Mouse (Mus musculus) thymus, postnatal 10 days (tissue): ENCODE results near the gene Lpar5.

Experiments
- DNase-seq, 2 experiments: peaks; one replicate each; pipeline ENCODE4 v3.0.0; 2021; ENCODE audit warnings: low spot score in 2 of 2

Lpar5 gene

DNA sequence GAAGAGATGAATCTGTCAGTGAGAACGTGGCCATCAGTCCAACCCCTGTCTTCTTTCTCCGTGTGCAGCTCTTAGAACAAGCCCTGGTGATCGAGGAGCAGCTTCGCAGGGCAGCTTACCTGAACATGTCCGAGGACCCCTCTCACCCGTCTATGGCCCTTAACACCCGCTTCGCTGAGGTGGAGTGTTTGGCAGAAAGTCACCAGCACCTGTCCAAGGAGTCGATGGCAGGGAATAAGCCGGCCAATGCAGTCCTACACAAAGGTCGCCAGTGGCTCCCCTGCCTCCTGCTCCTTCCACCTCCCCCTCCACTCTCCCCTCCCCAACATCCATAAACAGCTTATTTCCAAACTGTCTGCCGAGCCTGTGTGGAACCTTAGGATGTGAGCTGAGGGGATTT lies 61.0 kb downstream of the Lpar5 start:
- DNase-seq = no peak

DNA sequence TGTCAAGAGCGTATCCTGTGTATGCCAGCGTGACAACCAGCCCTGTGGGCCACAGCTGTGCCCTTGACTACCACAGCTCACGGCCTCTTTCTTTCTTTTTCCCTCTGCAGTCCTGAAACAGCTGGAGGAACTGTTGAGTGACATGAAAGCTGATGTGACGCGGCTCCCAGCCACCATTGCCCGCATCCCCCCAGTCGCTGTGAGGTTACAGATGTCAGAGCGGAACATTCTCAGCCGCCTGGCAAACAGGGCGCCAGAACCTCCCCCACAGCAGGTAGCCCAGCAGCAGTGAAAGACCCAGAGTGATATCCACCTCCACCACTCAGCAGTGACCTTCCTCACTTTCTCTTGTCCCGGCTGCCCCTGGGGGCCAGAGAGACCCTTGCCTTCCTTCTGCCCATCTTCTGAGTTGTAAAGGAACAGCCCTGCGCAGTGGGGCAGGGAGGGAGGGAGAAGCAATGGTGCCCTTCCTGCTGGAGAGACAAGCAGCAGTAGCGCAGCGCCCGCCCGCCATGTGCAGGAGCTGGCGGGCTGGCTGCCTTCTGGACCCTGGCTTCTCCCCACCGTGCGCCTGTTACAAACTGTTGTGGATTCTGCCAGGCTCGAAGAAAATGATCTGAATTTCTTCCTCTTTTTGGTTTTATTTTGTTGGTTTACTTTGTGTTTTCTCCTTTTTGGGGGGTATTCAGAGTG lies 62.1 kb downstream of the Lpar5 start:
- no peak for DNase-seq

DNA sequence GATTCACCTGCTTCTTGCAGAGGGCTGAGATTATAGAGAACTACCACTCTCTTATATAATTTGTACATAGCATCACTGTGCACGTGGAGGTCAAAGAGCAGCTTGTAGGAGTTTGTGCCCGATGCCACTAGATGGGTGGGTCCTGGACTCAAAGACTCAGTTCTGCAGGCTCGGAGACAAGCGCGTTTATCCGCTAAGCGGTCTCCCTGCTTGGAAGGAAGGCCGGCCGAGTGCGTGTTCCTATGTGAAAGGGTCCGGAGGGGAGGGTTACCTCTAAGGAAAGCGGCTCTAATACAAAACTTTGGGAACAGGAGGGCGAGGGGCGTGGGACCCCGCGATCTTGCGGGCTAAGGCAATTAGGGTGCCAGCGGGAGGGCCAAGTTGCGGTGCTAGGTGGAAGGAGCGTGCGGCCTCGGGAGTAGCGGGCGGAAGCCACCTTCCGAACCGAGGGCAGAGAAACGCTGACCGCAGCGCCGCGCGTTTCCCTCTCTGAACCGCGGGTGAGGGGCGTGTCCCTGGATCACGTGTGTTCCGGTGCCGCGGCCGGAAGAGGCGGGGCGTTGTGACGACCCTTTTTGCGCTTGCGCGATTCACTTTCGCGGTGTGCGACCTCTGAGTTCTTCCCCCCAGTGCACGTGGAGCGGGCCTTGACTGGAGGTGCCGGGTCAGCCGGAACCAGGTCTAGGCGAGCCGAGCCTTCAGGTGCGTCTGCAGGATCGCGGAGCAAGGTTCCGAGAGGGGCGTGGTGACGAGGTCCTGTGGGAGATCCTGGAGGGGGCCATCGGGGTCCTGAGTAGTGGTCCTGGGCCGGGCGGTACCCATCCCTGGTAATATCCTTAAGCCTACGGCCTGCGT lies 63.8 kb downstream of the Lpar5 start, which contains the start of gene Nop2:
TSS of gene Nop2 (plus strand) at position 608 of the 855 bp plus-strand sequence.
- DNase-seq = peak; percentile 75 to 88
